Mouse (Mus musculus): ENCODE data around the gene Srpk3. TPM values are rescaled to one million over a fixed set of nuclear protein-coding genes. Genes with fewer than 3 reads are reported as not detected.
A peak's percentile ranks its signal among the peaks of the same experiment; 100 is the strongest.
"Not testable (repeated sequence)": the region's sequence is repeated elsewhere in the genome, so short reads cannot be mapped to it uniquely, and the experiment has no call there.

Srpk3 gene
- 39.2 and 81.4 TPM in 2 replicates for polyA plus RNA-seq (2016; fragmentation: Nextera tagmentation; extraction: Ambion mirVana)

DNA sequence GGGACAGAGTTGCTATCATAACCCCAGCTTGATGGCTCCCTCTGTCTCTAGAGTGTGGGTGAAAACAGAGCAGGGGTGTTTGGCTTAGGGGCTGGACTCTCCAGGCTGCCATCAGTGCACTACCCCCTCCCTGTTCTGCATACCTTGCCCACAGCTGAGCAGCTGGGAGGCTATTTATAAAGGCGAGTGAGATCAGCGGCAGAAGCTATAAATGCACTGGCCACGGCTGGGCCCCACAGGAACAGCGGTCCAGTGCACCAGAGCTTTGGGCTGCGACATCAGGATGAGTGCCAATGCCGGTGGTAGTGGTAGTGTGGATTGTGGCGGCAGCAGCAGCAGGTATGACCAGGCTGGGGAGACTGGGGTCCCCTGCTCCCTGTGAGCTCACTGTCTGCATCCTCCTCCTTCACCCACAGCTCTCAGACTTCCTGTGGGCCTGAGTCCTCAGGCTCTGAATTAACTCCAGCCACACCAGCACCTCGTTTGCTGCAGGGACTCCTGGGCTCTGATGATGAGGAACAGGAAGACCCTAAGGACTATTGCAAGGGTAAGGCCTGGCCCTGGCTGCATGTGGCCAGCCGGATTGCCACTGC is at the start of gene Srpk3:
Gene Srpk3 (plus strand): TSS at position 238 of the 593 bp plus-strand sequence.
- 0 out of 2 replicates have a peak, but pooled peaks cover 5% of the 10 kb centered on the region for H3K27me3 ChIP-seq (ENCODE audit: insufficient read depth, poor library complexity, severe bottlenecking)
- peak; percentile 76 for DNase-seq (ENCODE audit: low spot score)
- peak within 1 kb of the TSS; percentile 50 for H3K4me3 ChIP-seq
- H3K27ac ChIP-seq: peak within 1 kb of the TSS; percentile 84
- peaks cover 35% of the 10 kb centered on the region for H3K36me3 ChIP-seq
- peaks cover 3% of the 10 kb centered on the region; the same call in 1 of the 2 replicates for H3K4me1 ChIP-seq
- H3K9me3 ChIP-seq: no peaks in the 10 kb centered on the region
- 42% methylated on average over 9 of the region's 9 CpGs for WGBS

DNA sequence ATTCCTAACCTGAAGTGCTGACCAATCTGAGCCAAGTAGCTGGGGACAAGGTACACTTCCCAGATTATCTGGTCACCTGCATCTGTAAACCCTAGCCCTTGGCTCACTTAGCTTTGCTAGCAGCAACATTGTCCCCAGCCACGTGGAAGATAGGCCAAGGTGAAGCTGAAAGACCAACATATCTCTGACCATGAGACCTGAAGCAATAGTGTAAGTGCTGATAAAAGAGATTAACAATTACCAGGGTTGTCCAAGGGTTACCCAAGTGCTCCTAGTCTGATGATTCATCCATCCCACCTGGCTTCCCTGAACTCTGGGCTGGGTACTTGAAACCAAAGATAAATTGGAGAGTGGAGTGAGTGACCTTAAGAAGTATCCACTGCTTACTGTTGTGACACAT is 43.3 kb upstream of the Srpk3 start:
- H3K4me3 ChIP-seq: no peak overlapping the region
- DNase-seq (ENCODE audit: low spot score): no peak
- no peaks in the 10 kb centered on the region for H3K4me1 ChIP-seq
- H3K36me3 ChIP-seq: peaks cover 7% of the 10 kb centered on the region; the same call in 1 of the 2 replicates
- WGBS: 43% methylated on average over 1 of the region's 1 CpGs
- no peak overlapping the region for H3K27ac ChIP-seq
- no peaks in the 10 kb centered on the region for H3K9me3 ChIP-seq
- 0 out of 2 replicates have a peak, but pooled peaks cover 7% of the 10 kb centered on the region for H3K27me3 ChIP-seq (ENCODE audit: insufficient read depth, poor library complexity, severe bottlenecking)

DNA sequence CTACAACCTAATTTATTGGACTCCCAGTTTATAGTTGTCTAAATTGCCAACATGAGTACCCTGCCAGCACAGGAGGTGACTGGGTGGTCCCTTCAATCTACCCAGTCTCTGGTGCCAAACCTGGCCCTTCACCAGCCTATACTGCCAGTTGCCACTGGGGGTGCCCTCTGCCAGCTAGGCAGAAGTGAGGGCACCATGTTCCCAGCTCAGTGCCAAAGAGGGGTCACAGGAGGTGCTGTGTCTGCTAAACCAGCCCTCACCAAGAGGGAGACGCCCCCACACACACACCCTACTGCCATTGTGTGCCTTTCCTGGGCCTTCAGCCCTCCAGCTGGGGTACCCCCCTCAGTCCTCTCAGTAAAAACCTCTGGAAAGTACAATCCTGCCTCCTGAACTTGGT is 36.0 kb upstream of the Srpk3 start:
- WGBS: 69% methylated on average over 1 of the region's 1 CpGs
- no peaks in the 10 kb centered on the region for H3K4me1 ChIP-seq

DNA sequence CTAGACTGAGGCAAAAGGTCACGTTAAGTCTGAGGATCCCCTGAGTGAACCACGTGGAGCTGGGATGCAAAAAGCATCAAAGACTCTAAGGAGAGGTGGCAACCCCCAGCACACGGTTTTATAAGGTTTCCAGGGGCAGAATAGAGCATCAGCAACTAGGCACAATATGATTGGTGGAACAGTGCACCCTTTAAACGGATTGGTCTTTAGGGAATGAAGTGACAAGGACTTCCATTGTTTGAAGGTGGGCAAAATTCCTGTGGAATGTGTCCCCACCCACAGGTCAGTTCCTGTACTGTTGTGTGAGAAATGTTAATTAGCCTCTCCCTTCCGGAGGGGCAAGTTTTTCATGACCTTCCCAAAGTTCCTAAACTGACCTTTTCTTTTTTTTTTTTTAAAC is 35.1 kb upstream of the Srpk3 start:
- H3K4me3 ChIP-seq: no peak overlapping the region
- H3K27me3 ChIP-seq (ENCODE audit: insufficient read depth, poor library complexity, severe bottlenecking): peaks cover 14% of the 10 kb centered on the region; the same call in 1 of the 2 replicates
- H3K9me3 ChIP-seq: no peaks in the 10 kb centered on the region
- H3K4me1 ChIP-seq: no peaks in the 10 kb centered on the region
- no peak overlapping the region for H3K27ac ChIP-seq
- WGBS: 59% methylated on average over 5 of the region's 5 CpGs
- H3K36me3 ChIP-seq: no peaks in the 10 kb centered on the region
- DNase-seq (ENCODE audit: low spot score): no peak

More for the DNA sequence above, 36.0 kb upstream of the Srpk3 start:
- no peaks in the 10 kb centered on the region for H3K9me3 ChIP-seq
- no peak overlapping the region for H3K27ac ChIP-seq
- peaks cover 18% of the 10 kb centered on the region; the same call in 1 of the 2 replicates for H3K27me3 ChIP-seq (ENCODE audit: insufficient read depth, poor library complexity, severe bottlenecking)
- H3K36me3 ChIP-seq: no peaks in the 10 kb centered on the region
- no peak overlapping the region for H3K4me3 ChIP-seq
- DNase-seq (ENCODE audit: low spot score): no peak

DNA sequence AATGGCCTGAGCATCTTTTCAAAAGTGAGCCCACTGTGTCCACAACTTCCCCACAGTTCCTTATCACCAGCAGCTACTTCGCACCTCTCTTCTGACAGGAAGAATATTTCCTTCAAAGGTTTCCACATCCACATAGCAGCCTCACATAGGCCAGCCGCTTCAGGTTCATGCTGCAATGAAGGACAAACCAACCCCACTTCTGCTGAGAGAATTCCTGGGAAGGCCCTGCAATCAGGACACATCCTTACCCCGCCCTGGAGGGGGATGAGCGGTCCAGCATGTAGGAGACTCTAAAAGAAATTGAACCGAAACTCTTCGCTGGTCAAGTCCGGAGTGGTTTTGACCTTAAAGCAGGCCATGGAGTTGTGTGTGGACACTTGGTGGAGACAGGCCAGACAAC is 34.4 kb upstream of the Srpk3 start:
- H3K4me3 ChIP-seq; H3K27ac ChIP-seq; H3K4me1 ChIP-seq; H3K36me3 ChIP-seq; DNase-seq (ENCODE audit: low spot score); H3K9me3 ChIP-seq: not testable (repeated sequence)
- peaks cover 11% of the 10 kb centered on the region; the same call in 1 of the 2 replicates for H3K27me3 ChIP-seq (ENCODE audit: insufficient read depth, poor library complexity, severe bottlenecking)
- 92% methylated on average over 7 of the region's 7 CpGs for WGBS

DNA sequence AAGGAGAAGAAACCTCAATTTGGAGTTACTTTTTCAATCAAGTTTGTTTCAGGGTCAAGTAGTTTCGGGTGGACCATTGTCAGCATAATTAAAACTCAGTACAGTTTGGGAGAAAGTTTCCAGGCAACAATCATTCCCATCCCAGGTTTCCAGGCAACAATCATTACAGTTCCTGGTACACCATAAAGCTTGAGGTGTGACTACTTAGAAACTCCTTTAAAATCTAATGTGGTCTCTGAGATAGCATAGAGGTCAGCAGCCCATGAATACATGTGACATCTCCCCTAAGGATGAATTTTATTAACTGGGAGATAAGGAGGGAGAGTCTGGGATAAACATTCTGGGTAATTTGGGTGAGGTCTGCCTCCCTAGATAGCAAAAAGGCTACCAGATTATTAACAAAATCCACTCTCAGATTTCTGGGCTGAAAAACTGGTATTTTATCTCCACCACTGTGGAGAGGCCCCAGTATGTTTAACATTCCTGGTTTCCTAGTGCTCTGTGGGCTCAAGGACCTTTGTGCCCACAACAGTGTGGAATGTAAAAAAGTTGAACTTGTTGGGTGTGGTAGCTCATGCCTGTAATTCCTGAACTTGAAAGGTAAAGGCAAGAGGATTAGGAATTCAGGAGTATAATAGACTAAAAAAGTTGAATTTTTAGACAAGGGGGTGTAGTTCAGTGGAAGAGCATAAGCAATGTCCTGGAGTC is 29.3 kb upstream of the Srpk3 start:
- H3K9me3 ChIP-seq: no peaks in the 10 kb centered on the region
- DNase-seq (ENCODE audit: low spot score): no peak
- H3K4me3 ChIP-seq: no peak overlapping the region
- no peaks in the 10 kb centered on the region for H3K36me3 ChIP-seq
- H3K4me1 ChIP-seq: no peaks in the 10 kb centered on the region
- WGBS: 64% methylated on average over 1 of the region's 1 CpGs
- no peaks in the 10 kb centered on the region for H3K27me3 ChIP-seq (ENCODE audit: insufficient read depth, poor library complexity, severe bottlenecking)
- H3K27ac ChIP-seq: no peak overlapping the region

DNA sequence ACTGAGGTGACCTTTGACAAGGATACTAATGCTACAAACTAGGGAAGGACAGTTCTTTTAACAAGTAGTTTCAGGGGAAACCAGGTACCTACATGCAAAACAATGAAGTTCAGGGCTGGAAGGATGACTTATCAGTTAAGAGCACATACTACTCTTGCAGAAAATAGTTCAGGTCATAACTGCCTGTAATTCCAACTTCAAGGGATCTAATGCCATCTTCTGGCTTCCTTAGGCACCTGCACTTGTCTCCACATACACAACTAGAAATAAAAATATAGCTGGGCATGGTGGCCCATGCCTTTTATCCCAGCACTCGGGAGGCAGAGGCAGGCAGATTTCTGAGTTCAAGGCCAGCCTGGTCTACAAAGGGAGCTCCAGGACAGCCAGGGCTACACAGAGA is 25.2 kb upstream of the Srpk3 start:
- DNase-seq (ENCODE audit: low spot score): no peak
- no peaks in the 10 kb centered on the region for H3K9me3 ChIP-seq
- H3K4me3 ChIP-seq: no peak overlapping the region
- H3K4me1 ChIP-seq: no peaks in the 10 kb centered on the region
- no peaks in the 10 kb centered on the region for H3K36me3 ChIP-seq
- no peak overlapping the region for H3K27ac ChIP-seq
- H3K27me3 ChIP-seq (ENCODE audit: insufficient read depth, poor library complexity, severe bottlenecking): no peaks in the 10 kb centered on the region
- WGBS: 80% methylated on average over 1 of the region's 1 CpGs

DNA sequence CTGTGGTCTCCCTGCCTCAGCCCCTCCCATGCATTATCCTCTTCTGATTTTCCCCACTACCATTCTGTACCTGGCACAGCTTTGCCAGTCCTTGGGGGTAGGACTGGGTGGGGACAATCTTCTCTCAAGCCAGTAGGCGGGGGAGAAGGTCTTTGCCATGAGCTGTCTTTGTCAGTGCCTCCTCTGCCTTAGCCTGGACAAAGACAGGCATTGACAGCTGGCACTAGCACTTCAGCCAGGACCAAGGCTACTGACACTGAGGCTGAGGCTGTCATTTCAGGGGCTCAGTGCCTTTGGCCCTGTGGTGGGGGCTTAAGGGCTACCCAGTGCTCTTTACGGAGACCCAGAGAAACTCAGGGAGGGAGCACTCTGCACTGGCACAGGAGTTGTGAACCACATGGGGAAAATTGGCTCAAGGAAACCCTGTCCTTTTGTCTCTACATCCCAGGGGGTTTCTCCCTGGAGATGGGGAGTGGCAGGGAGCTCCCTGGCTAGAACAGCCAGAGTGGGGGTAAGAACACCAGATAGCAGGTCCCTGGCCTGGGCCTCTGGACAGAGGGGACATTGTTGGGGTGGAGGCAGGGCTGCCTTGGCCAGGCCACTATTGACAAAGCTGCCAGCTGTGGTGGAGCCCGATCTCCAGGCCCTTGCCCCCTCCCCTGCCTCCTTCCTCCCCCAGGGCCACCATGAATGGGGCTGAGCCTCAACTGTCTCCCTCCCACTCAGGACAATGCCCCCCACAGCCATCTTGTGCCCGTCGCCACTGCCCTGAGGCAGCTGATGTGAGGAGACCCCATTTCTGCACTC is 17.7 kb upstream of the Srpk3 start, which contains the start of gene Plxnb3:
Gene Plxnb3 (plus strand): TSS at position 757 of the 807 bp plus-strand sequence.
- 73% methylated on average over 5 of the region's 5 CpGs for WGBS
- Histone ChIP-seq H3K4me3 (no peak within 1 kb of the TSS), H3K4me1 (no peaks in the 10 kb centered on the region), H3K36me3 (no peaks in the 10 kb centered on the region), H3K9me3 (no peaks in the 10 kb centered on the region), H3K27ac (no peak within 1 kb of the TSS), H3K27me3 (ENCODE audit: insufficient read depth, poor library complexity, severe bottlenecking) (peaks cover 36% of the 10 kb centered on the region)
- no peak for DNase-seq (ENCODE audit: low spot score)

DNA sequence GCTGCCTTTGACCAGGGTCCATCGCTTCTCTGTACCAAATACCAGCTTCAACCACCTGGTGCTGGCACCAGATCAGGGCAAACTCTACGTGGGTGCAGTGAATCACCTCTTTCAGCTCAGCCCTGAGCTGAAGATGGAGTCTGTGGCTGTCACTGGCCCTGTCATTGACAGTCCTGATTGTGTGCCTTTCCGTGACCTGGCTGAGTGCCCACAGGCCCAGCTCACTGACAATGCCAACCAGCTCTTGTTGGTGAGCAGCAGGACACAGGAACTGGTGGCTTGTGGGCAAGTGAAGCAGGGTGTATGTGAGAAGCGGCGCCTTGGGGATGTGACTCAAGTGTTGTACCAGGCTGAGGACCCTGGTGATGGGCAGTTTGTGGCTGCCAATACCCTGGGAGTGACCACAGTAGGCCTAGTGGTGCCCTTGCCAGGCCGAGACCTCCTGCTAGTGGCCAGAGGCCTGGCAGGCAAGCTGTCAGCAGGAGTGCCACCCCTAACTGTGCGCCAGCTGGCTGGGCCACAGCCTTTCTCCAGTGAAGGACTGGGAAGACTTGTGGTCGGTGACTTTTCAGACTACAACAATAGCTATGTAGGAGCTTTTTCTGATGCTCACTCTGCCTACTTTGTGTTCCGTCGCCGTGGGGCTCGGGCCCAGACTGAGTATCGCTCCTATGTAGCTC is 15.5 kb upstream of the Srpk3 start:
- Histone ChIP-seq H3K9me3 (no peaks in the 10 kb centered on the region), H3K27ac (no peak overlapping the region), H3K4me1 (no peaks in the 10 kb centered on the region), H3K27me3 (ENCODE audit: insufficient read depth, poor library complexity, severe bottlenecking) (peaks cover 47% of the 10 kb centered on the region), H3K36me3 (no peaks in the 10 kb centered on the region), H3K4me3 (no peak overlapping the region)
- no peak for DNase-seq (ENCODE audit: low spot score)
- WGBS: 76% methylated on average over 13 of the region's 13 CpGs

DNA sequence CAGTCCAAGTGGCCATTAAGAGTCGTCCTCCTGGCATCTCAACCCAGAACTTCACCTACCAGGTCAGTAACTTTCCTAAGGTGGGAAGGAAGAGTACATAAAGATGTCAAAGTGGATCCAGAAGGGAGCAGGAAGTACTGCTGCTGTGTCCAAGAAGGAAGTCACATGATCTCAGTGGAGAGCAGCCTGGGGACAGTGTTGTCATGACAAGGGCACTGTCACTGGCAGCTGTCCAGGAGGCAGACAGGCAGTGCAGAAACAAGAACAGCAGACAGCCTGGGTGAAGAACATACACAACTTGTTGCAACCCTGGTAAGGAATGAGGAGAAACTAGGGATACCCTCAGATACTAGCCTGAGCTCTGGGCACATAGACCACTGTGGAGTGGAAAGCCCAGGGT is 8.9 kb upstream of the Srpk3 start:
- peaks cover 28% of the 10 kb centered on the region for H3K27me3 ChIP-seq (ENCODE audit: insufficient read depth, poor library complexity, severe bottlenecking)
- no peak for DNase-seq (ENCODE audit: low spot score)

DNA sequence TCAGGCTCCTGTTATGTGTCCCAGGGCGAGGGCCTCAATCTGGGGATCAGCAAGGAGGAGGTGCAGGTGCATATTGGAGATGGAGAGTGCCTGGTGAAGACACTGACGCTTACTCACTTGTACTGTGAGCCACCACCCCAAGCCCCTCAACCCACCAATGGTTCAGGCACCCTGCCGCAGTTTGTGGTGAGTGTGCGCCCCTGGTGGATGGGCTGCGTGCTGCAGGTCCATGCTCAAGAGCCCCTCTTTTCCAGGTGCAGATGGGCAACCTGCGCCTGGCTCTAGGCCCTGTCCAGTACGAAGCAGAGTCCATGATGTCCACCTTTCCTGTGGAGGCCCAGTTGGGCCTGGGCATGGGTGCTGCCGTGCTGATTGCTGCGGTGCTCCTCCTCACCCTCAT is 6.9 kb upstream of the Srpk3 start:
- H3K4me1 ChIP-seq: no peaks in the 10 kb centered on the region; the same call in 1 of the 2 replicates
- H3K4me3 ChIP-seq: no peak overlapping the region
- H3K9me3 ChIP-seq: no peaks in the 10 kb centered on the region
- H3K36me3 ChIP-seq: no peaks in the 10 kb centered on the region
- DNase-seq (ENCODE audit: low spot score): no peak
- H3K27ac ChIP-seq: no peak overlapping the region
- 53% methylated on average over 9 of the region's 9 CpGs for WGBS
- peaks cover 25% of the 10 kb centered on the region for H3K27me3 ChIP-seq (ENCODE audit: insufficient read depth, poor library complexity, severe bottlenecking)

More for the DNA sequence above, 8.9 kb upstream of the Srpk3 start:
- no peaks in the 10 kb centered on the region; the same call in 1 of the 2 replicates for H3K4me1 ChIP-seq
- H3K36me3 ChIP-seq: no peaks in the 10 kb centered on the region
- 0 out of 2 replicates have a peak overlapping the region, but pooled peaks have one; percentile 22 for H3K27ac ChIP-seq
- no peak overlapping the region for H3K4me3 ChIP-seq
- 62% methylated on average over 1 of the region's 1 CpGs for WGBS
- H3K9me3 ChIP-seq: no peaks in the 10 kb centered on the region

DNA sequence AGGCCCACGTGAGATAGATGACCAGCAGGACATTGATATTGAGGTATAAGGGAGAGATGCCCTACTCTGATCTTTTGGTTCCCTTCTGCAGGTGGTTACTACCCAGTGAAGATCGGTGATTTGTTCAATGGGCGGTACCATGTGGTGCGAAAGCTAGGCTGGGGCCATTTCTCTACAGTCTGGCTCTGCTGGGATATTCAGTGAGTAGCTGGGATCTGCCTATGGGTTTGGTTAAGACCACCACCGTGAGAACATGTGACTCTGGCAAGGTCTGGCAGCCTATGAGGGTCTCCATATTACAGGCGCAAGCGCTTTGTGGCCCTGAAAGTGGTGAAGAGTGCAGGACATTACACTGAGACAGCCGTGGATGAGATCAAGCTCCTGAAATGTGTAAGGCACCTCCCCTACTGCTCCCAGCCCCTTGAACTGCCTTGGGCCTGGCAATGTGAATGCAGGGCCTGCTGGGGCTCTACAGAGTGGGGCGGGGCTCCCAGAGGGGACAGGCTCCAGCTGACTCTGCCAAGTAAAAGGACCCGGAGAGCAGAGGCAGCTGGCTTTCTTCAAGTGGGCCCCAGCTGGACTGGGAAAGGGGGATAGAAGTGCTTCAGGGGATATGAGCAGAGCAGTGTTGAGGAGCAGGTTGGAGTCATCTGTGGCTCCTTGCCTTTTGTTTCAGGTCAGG is 738 bp downstream of the Srpk3 start:
- Histone ChIP-seq H3K27ac (peak overlapping the region; percentile 84), H3K4me1 (peaks cover 3% of the 10 kb centered on the region; the same call in 1 of the 2 replicates), H3K36me3 (peaks cover 41% of the 10 kb centered on the region), H3K27me3 (ENCODE audit: insufficient read depth, poor library complexity, severe bottlenecking) (0 out of 2 replicates have a peak, but pooled peaks cover 5% of the 10 kb centered on the region), H3K9me3 (no peaks in the 10 kb centered on the region), H3K4me3 (peak overlapping the region; percentile 50)
- peak; percentile 78 for DNase-seq (ENCODE audit: low spot score)
- 56% methylated on average over 10 of the region's 10 CpGs for WGBS
